Mouse (Mus musculus) bone marrow, adult 2 months (tissue): ENCODE measurements around the gene Pramel7.

Experiments
- CTCF ChIP-seq: fragments of 200-500 bp; IDR thresholded peaks from 2 replicates; pipeline ENCODE4 v1.5.1; 2011; ENCODE audit warnings: low read length, control low read depth; ENCODE audit not compliant: control insufficient read depth, insufficient read depth
- POLR2A ChIP-seq: fragments of 200-500 bp; IDR thresholded peaks from 2 replicates; pipeline ENCODE4 v1.6.1; 2011; ENCODE audit warnings: low read depth, mild to moderate bottlenecking, control low read depth, low read length, borderline replicate concordance; ENCODE audit not compliant: control insufficient read depth

DNA sequence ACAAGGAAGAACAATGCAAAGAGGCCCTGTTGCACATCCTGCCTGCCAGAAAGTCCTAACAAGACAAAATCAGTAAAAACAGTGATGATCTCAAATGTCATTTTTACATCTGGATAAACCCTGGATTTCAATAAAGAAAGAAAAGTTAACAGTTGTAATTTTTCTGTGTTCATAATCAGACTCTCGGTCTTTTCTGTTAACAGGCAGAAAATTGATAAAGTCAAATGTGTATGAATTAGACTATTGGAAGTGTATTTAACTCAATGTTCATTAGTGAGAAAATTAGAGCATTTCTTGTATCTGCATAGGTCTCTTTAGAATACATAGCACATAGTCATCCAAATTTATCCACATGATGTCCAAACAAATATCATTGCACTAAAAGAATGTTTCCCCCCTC is 48.5 kb upstream of the Pramel7 start, which contains the start of gene Olfr1128:
- no peak for TF ChIP-seq CTCF
- no peak for TF ChIP-seq POLR2A
